Mouse (Mus musculus) heart, embryonic 12.5 days (tissue): ENCODE measurements around the gene Sh2d1b1. TPM values are rescaled to one million over a fixed set of nuclear protein-coding genes. Genes with fewer than 3 reads are reported as not detected.

Experiments used
- ATAC-seq: fragments of 200-750 bp; cut with Nextera tagmentation; 2 replicates; pipeline ENCODE4 v1.8.0; 2017; ENCODE audit warnings: moderate TSS enrichment, moderate library complexity; ENCODE audit not compliant: insufficient number of reproducible peaks, low FRiP score
- H3K27ac ChIP-seq: fragments of 300-500 bp; sonication (generic); 2 replicates; pipeline ENCODE4 v1.5.1; 2016; ENCODE audit warnings: mild to moderate bottlenecking, moderate library complexity; ENCODE audit not compliant: poor library complexity, severe bottlenecking
- H3K27me3 ChIP-seq: fragments of 300-500 bp; sonication (generic); replicated peaks from 2 replicates; pipeline ENCODE4 v1.6.1; 2016; ENCODE audit warnings: mild to moderate bottlenecking, moderate library complexity
- H3K36me3 ChIP-seq: fragments of 300-500 bp; sonication (generic); 2 replicates; pipeline ENCODE4 v1.6.1; 2016; ENCODE audit warnings: mild to moderate bottlenecking, moderate library complexity
- H3K4me1 ChIP-seq: fragments of 300-500 bp; sonication (generic); replicated peaks from 2 replicates; pipeline ENCODE4 v1.6.1; 2016; ENCODE audit warnings: mild to moderate bottlenecking
- H3K4me2 ChIP-seq: fragments of 300-500 bp; sonication (generic); 2 replicates; pipeline ENCODE4 v1.6.1; 2016; ENCODE audit warnings: mild to moderate bottlenecking, moderate library complexity
- H3K4me3 ChIP-seq: fragments of 300-500 bp; sonication (generic); 2 replicates; pipeline ENCODE4 v1.5.1; 2016; ENCODE audit warnings: mild to moderate bottlenecking
- H3K9ac ChIP-seq: fragments of 300-500 bp; sonication (generic); 2 replicates; pipeline ENCODE4 v1.6.1; 2016; ENCODE audit warnings: mild to moderate bottlenecking, moderate library complexity
- H3K9me3 ChIP-seq: fragments of 300-500 bp; sonication (generic); replicated peaks from 2 replicates; pipeline ENCODE4 v1.6.1; 2016; ENCODE audit warnings: mild to moderate bottlenecking, moderate library complexity
- WGBS: fragments of 180-500 bp; shearing (Covaris S2); methylation state at CpG from one replicate; pipeline ENCODE4 v1.1.7; 2016; 5-methylcytosine and 5-hydroxymethylcytosine counted together
- polyA plus RNA-seq: library from polyadenylated mRNA; unstranded; fragments of >200 nt; fragmentation: Nextera tagmentation; extraction: Ambion mirVana; gene quantifications from 2 replicates; pipeline ENCODE4 v1.2.1, GENCODE M21; 2016

Gene Sh2d1b1
- polyA plus RNA-seq, 1 experiment from 2014 or later = 0.06 TPM

- Histone ChIP-seq H3K4me3 (no peak overlapping the region), H3K36me3 (0 out of 2 replicates have a peak, but pooled peaks cover 13% of the 10 kb centered on the region), H3K9me3 (no peaks in the 10 kb centered on the region), H3K27ac (no peak overlapping the region), H3K4me2 (no peak overlapping the region), H3K4me1 (peaks cover 20% of the 10 kb centered on the region), H3K27me3 (no peaks in the 10 kb centered on the region), H3K9ac (no peak overlapping the region)
- ATAC-seq = no peak
- WGBS = 55% methylated on average over 15 of the region's 15 CpGs
Observed at GRCm38 (mm10) chr1:170294786-170295570, 17.9 kb downstream of the Sh2d1b1 start.

DNA sequence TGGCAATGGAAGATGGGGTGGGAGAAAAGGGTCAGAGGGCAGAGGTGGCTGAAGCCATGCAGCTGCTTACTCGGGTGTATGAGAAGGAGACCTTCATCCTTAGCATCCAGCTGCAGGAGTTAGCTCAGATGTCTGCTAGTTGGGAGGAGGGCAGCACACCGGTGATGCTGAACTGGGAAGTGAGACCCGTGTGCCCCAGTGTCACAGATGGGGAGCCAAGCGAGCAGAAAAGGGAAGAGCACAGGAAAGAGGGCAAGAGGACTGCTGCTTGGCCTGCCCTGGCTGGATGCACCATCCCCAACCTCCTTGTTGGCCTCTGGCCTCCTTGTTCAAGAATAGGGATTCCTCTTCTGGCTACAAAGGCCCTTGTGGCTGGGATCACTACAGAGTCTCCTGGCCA lies 22.4 kb downstream of the Sh2d1b1 start:
- H3K27me3 ChIP-seq = no peaks in the 10 kb centered on the region
- no peak for ATAC-seq
- H3K9ac ChIP-seq = no peak overlapping the region
- H3K9me3 ChIP-seq = no peaks in the 10 kb centered on the region
- no peak overlapping the region for H3K27ac ChIP-seq
- peaks cover 19% of the 10 kb centered on the region for H3K4me1 ChIP-seq
- no peak overlapping the region for H3K4me3 ChIP-seq
- peaks cover 27% of the 10 kb centered on the region for H3K36me3 ChIP-seq
- H3K4me2 ChIP-seq = no peak overlapping the region
- WGBS = 71% methylated on average over 4 of the region's 4 CpGs

- no peak overlapping the region for H3K27ac ChIP-seq
- H3K9me3 ChIP-seq = no peaks in the 10 kb centered on the region
- 91% methylated on average over 9 of the region's 9 CpGs for WGBS
- no peak for ATAC-seq
- H3K9ac ChIP-seq = no peak overlapping the region
- no peak overlapping the region for H3K4me3 ChIP-seq
- H3K4me2 ChIP-seq = no peak overlapping the region
- 0 out of 2 replicates have a peak, but pooled peaks cover 4% of the 10 kb centered on the region for H3K4me1 ChIP-seq
- H3K27me3 ChIP-seq = no peaks in the 10 kb centered on the region
- H3K36me3 ChIP-seq = peaks cover 33% of the 10 kb centered on the region
Observed at GRCm38 (mm10) chr1:170301686-170302085, 24.6 kb downstream of the Sh2d1b1 start.

- Histone ChIP-seq H3K27ac (no peak overlapping the region), H3K9ac (no peak overlapping the region), H3K27me3 (no peaks in the 10 kb centered on the region), H3K9me3 (no peaks in the 10 kb centered on the region), H3K4me2 (no peak overlapping the region), H3K36me3 (peaks cover 33% of the 10 kb centered on the region), H3K4me3 (no peak overlapping the region), H3K4me1 (0 out of 2 replicates have a peak, but pooled peaks cover 4% of the 10 kb centered on the region)
- WGBS = 77% methylated on average over 6 of the region's 6 CpGs
- no peak for ATAC-seq
Observed at GRCm38 (mm10) chr1:170302456-170302855, 25.3 kb downstream of the Sh2d1b1 start.

DNA sequence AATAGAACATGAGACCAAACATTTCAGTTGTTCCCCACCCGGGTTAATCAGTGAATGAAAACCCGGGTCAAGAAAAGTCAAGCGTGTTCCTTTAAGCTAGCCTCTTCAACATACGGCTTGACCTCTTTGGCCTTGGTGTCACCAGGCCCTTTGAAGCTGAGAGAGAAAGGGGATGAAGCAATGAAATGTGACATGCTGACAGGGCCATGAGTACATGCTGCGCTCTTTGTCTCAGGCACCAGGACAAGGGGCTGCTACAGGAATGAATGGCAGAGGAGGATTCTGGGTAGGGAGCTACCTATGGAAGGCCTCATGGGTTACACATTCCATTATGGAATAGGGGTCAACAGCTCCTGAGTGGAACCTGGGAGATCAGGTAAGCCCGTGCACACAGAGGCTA lies 26.0 kb downstream of the Sh2d1b1 start:
- Histone ChIP-seq H3K9me3 (no peaks in the 10 kb centered on the region), H3K9ac (no peak overlapping the region), H3K4me1 (0 out of 2 replicates have a peak, but pooled peaks cover 4% of the 10 kb centered on the region), H3K4me3 (no peak overlapping the region), H3K27ac (no peak overlapping the region), H3K4me2 (no peak overlapping the region), H3K36me3 (peaks cover 33% of the 10 kb centered on the region), H3K27me3 (no peaks in the 10 kb centered on the region)
- ATAC-seq = no peak
- WGBS = 69% methylated on average over 6 of the region's 6 CpGs

GRCm38 (mm10) chr1:170305002-170305401 lies 27.9 kb downstream of the Sh2d1b1 start:
- no peak overlapping the region for H3K9ac ChIP-seq
- 89% methylated on average over 10 of the region's 10 CpGs for WGBS
- H3K4me2 ChIP-seq = no peak overlapping the region
- H3K36me3 ChIP-seq = peaks cover 20% of the 10 kb centered on the region
- no peak overlapping the region for H3K27ac ChIP-seq
- 0 out of 2 replicates have a peak, but pooled peaks cover 4% of the 10 kb centered on the region for H3K4me1 ChIP-seq
- ATAC-seq = no peak
- H3K27me3 ChIP-seq = no peaks in the 10 kb centered on the region
- no peaks in the 10 kb centered on the region for H3K9me3 ChIP-seq
- no peak overlapping the region for H3K4me3 ChIP-seq

- Histone ChIP-seq H3K4me3 (no peak within 1 kb of the TSS), H3K36me3 (peaks cover 8% of the 10 kb centered on the region), H3K4me2 (no peak within 1 kb of the TSS), H3K4me1 (0 out of 2 replicates have a peak, but pooled peaks cover 4% of the 10 kb centered on the region), H3K9me3 (no peaks in the 10 kb centered on the region), H3K27me3 (no peaks in the 10 kb centered on the region), H3K9ac (no peak within 1 kb of the TSS), H3K27ac (no peak within 1 kb of the TSS)
- WGBS = 87% methylated on average over 4 of the region's 4 CpGs
- no peak for ATAC-seq
Observed at GRCm38 (mm10) chr1:170306232-170306631, 29.1 kb downstream of the Sh2d1b1 start, which contains the start of gene Gm7694. Gm7694 (minus strand) TSS chr1:170306332.

DNA sequence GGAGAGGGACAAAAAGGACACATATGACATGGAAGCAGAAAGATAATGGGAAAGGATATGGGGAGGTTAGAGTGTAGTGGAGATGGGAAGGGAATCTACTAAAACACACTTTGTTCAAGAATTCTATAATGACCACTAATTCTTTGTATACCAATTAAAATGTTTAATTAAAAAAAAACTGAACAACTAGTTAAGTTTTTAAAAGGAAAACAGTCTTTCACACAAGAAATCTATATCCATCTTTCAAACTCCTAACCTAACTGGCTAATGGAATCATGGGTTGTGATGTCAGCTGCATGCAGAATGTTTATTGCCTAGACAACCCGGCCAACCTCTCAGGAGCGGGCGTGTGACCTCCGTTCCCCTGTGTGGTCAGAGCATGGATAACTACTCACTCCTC lies 31.4 kb downstream of the Sh2d1b1 start, which contains the start of gene Spata46:
Gene Spata46, plus strand, starts transcription at position 301 of the 400 bp plus-strand sequence.
- Histone ChIP-seq H3K36me3 (peaks cover 11% of the 10 kb centered on the region; the same call in 1 of the 2 replicates), H3K27me3 (no peaks in the 10 kb centered on the region), H3K4me2 (no peak within 1 kb of the TSS), H3K4me1 (no peaks in the 10 kb centered on the region), H3K9ac (no peak within 1 kb of the TSS), H3K4me3 (no peak within 1 kb of the TSS), H3K27ac (no peak within 1 kb of the TSS), H3K9me3 (no peaks in the 10 kb centered on the region)
- no peak for ATAC-seq
- 84% methylated on average over 4 of the region's 4 CpGs for WGBS

- Histone ChIP-seq H3K27ac (no peak overlapping the region), H3K4me1 (no peaks in the 10 kb centered on the region), H3K4me2 (no peak overlapping the region), H3K27me3 (no peaks in the 10 kb centered on the region), H3K36me3 (peaks cover 10% of the 10 kb centered on the region; the same call in 1 of the 2 replicates), H3K9me3 (no peaks in the 10 kb centered on the region), H3K4me3 (no peak overlapping the region), H3K9ac (no peak overlapping the region)
- no peak for ATAC-seq
- 72% methylated on average over 6 of the region's 6 CpGs for WGBS
Observed at GRCm38 (mm10) chr1:170311431-170311830, 34.3 kb downstream of the Sh2d1b1 start.

DNA sequence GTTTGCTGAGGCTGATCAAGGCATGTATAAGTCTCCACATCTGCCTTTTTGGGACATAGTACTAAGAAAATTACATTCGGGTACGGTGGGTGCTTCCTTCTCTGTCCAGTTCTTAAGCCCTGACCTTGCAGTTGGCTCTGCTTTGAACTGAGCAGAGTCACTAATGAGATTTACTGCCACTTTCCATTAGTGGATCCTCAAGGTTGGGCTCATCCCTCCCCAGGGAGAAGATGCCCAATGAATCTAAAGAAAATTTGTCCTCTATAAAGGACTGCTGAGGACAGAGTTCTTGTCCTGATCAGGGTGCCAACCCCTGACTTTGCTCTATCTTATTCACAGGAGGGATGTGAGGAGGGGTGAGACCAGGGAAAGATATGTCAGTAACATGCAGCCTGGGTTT lies 44.9 kb downstream of the Sh2d1b1 start:
- no peak overlapping the region for H3K4me3 ChIP-seq
- peaks cover 36% of the 10 kb centered on the region for H3K36me3 ChIP-seq
- WGBS = 86% methylated on average over 2 of the region's 2 CpGs
- H3K9ac ChIP-seq = no peak overlapping the region
- no peaks in the 10 kb centered on the region for H3K27me3 ChIP-seq
- no peaks in the 10 kb centered on the region for H3K9me3 ChIP-seq
- ATAC-seq = no peak
- no peak overlapping the region for H3K4me2 ChIP-seq
- H3K4me1 ChIP-seq = no peaks in the 10 kb centered on the region
- no peak overlapping the region for H3K27ac ChIP-seq

DNA sequence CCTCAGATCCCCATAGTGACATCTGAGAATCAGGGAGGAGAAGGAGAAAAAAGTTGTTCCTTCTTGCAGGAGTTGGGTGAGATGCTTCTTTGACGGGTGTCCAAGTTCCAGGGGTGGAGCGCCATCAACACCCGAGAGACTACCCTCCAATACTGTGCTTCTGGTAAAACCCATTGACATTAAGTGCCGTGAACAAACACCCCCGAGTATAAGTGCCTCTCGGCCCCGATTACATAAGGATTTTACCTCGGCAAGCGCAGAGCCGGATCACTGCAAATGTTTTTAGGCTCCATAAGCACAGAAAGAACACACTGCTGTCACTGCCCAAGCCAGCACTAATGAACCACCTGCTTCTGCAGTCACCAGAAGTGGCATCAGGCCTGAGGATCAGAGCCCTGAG lies 45.9 kb downstream of the Sh2d1b1 start:
- no peak for ATAC-seq
- no peak overlapping the region for H3K4me3 ChIP-seq
- no peak overlapping the region for H3K27ac ChIP-seq
- no peaks in the 10 kb centered on the region for H3K9me3 ChIP-seq
- no peaks in the 10 kb centered on the region for H3K27me3 ChIP-seq
- no peak overlapping the region for H3K4me2 ChIP-seq
- no peaks in the 10 kb centered on the region for H3K4me1 ChIP-seq
- H3K36me3 ChIP-seq = peaks cover 36% of the 10 kb centered on the region
- no peak overlapping the region for H3K9ac ChIP-seq
- 88% methylated on average over 10 of the region's 10 CpGs for WGBS
